Mouse (Mus musculus): ENCODE results near the gene Zfyve9. TPM values are rescaled to one million over a fixed set of nuclear protein-coding genes. Genes with fewer than 3 reads are reported as not detected.

The Zfyve9 gene
- polyA plus RNA-seq, 1 experiment from 2014 or later = 5.2 TPM

DNA sequence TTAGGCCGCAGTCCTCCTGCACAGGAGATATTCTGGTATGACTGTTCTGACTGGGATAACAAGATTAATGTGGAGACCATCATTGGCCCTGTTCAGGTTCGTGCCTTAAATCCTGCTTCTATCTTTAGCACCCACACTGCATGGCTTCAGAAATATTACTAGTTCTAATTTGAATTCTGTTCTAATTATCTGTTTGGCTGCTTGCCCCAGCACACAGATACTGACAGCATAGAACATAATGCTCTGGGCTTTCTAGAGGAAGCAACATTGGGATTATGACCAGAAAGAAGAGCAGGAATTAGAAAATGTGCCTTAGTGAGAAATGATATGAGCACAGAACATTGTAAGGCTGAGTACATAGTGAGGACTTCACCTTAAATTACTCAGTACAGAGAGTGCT, 187.2 kb downstream of the Zfyve9 start:
- H3K9me3 ChIP-seq = no peaks in the 10 kb centered on the region
- H3K9ac ChIP-seq = no peak overlapping the region
- peaks cover 2% of the 10 kb centered on the region; the same call in 1 of the 2 replicates for H3K36me3 ChIP-seq
- H3K4me3 ChIP-seq (replicated peaks) = no peak overlapping the region
- ATAC-seq = no peak
- no peak overlapping the region for H3K4me2 ChIP-seq (replicated peaks)
- no peaks in the 10 kb centered on the region for H3K27me3 ChIP-seq (replicated peaks)
- WGBS = 84% methylated on average over 2 of the region's 2 CpGs
- H3K27ac ChIP-seq = no peak overlapping the region
- H3K4me1 ChIP-seq (replicated peaks) = no peaks in the 10 kb centered on the region

Other genes with a start within 250 kb of the Zfyve9 start
- 79.0 and 81.9 TPM in 2 replicates for gene Prpf38a, start 201.5 kb downstream of the Zfyve9 start, polyA plus RNA-seq (2015; fragmentation: Nextera tagmentation; extraction: Ambion mirVana)
- 11.1 and 11.9 TPM in 2 replicates for gene Orc1, start 201.4 kb downstream of the Zfyve9 start, polyA plus RNA-seq (2015; fragmentation: Nextera tagmentation; extraction: Ambion mirVana)
- gene Cc2d1b, start 160.9 kb downstream of the Zfyve9 start, polyA plus RNA-seq (2015; fragmentation: Nextera tagmentation; extraction: Ambion mirVana) = 30.9 and 33.9 TPM in 2 replicates
- 0.92 and 1.5 TPM in 2 replicates for gene 3110021N24Rik, start 61.1 kb downstream of the Zfyve9 start, polyA plus RNA-seq (2015; fragmentation: Nextera tagmentation; extraction: Ambion mirVana)
- 136 TPM in 2 replicates for gene Btf3l4, start 52.8 kb upstream of the Zfyve9 start, polyA plus RNA-seq (2015; fragmentation: Nextera tagmentation; extraction: Ambion mirVana)
- 88.7 and 102 TPM in 2 replicates for gene Txndc12, start 53.8 kb upstream of the Zfyve9 start, polyA plus RNA-seq (2015; fragmentation: Nextera tagmentation; extraction: Ambion mirVana)
- 57.6 and 57.8 TPM in 2 replicates for gene Kti12, start 67.0 kb upstream of the Zfyve9 start, polyA plus RNA-seq (2015; fragmentation: Nextera tagmentation; extraction: Ambion mirVana)
- gene A730015C16Rik, start 67.8 kb upstream of the Zfyve9 start, polyA plus RNA-seq (2015; fragmentation: Nextera tagmentation; extraction: Ambion mirVana) = 0.49 and 0.69 TPM in 2 replicates
- 11.1 and 11.7 TPM in 2 replicates for gene Rab3b, start 98.3 kb upstream of the Zfyve9 start, polyA plus RNA-seq (2015; fragmentation: Nextera tagmentation; extraction: Ambion mirVana)
- gene Nrd1, start 219.9 kb upstream of the Zfyve9 start, polyA plus RNA-seq (2015; fragmentation: Nextera tagmentation; extraction: Ambion mirVana) = 56.0 and 56.1 TPM in 2 replicates

Data from intestine, embryonic 15.5 days (tissue).